Mouse (Mus musculus) cortical plate, adult 2 months (tissue): ENCODE measurements around the gene Tfb2m.

ENCODE experiments used
- CTCF ChIP-seq: fragments of 200-500 bp; IDR thresholded peaks from 2 replicates; pipeline ENCODE4 v1.5.1; 2011; ENCODE audit warnings: mild to moderate bottlenecking, control low read depth, low read length; ENCODE audit not compliant: insufficient read depth; ENCODE audit errors: extremely low read depth
- POLR2A ChIP-seq: fragments of 200-500 bp; IDR thresholded peaks from 2 replicates; pipeline ENCODE4 v1.6.1; 2011; ENCODE audit warnings: mild to moderate bottlenecking, low read length, control low read depth; ENCODE audit not compliant: insufficient read depth; ENCODE audit errors: extremely low read depth

DNA sequence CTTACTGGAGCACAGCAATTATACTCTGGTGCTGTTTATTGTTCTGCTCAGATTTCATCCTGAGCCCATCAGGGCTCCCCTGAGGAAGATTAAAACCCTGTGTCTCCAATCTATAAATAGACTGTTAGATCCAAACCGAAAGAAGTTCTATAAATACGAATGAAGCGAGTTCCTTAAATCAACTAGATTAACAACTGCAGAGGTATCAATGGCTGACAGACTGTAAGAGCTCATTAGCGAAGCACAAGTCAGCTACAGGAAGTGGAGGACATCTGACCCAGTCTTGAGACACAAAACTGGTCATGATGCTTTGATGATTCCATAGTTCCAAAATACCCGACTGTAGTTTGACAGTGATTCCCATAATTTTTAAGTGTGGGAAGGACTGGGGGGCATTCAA, 58.1 kb downstream of the Tfb2m start:
- no peak for TF ChIP-seq CTCF
- TF ChIP-seq POLR2A: no peak
